Mouse (Mus musculus): ENCODE measurements around the gene Ifih1.

Ifih1 gene

GRCm38 (mm10) chr2:62549659-62550058 is 96.4 kb downstream of the Ifih1 start:
- no peak for DNase-seq (ENCODE audit: low spot score)

GRCm38 (mm10) chr2:62549131-62549530 is 96.9 kb downstream of the Ifih1 start:
- no peak for DNase-seq (ENCODE audit: low spot score)

GRCm38 (mm10) chr2:62548104-62548503 is 98.0 kb downstream of the Ifih1 start:
- DNase-seq (ENCODE audit: low spot score), result no peak

Measured in adipocyte (in vitro differentiated cells).